Mouse (Mus musculus) hindbrain, embryonic 15.5 days (tissue): Measurements from ENCODE around the gene Mcub. TPM values are rescaled to one million over a fixed set of nuclear protein-coding genes. Genes with fewer than 3 reads are reported as not detected.

ENCODE experiments used
- ATAC-seq: fragments of 200-750 bp; cut with Nextera tagmentation; 2 replicates; pipeline ENCODE4 v1.8.0; 2017; ENCODE audit warnings: low read depth, moderate number of reproducible peaks, moderate TSS enrichment; ENCODE audit not compliant: low FRiP score
- H3K27ac ChIP-seq: fragments of 300-500 bp; sonication (generic); replicated peaks from 2 replicates; pipeline ENCODE4 v1.5.1; 2015; ENCODE audit warnings: mild to moderate bottlenecking, inconsistent platforms
- H3K27me3 ChIP-seq: fragments of 300-500 bp; sonication (generic); 2 replicates; pipeline ENCODE4 v1.6.1; 2015; ENCODE audit warnings: control low read depth, inconsistent platforms
- H3K36me3 ChIP-seq: fragments of 300-500 bp; sonication (generic); 2 replicates; pipeline ENCODE4 v1.6.1; 2015; ENCODE audit warnings: control low read depth, inconsistent platforms
- H3K4me1 ChIP-seq: fragments of 300-500 bp; sonication (generic); replicated peaks from 2 replicates; pipeline ENCODE4 v1.6.1; 2015; ENCODE audit warnings: control low read depth, inconsistent platforms
- H3K4me2 ChIP-seq: fragments of 300-500 bp; sonication (generic); 2 replicates; pipeline ENCODE4 v1.6.1; 2015; ENCODE audit warnings: moderate library complexity, mild to moderate bottlenecking, inconsistent platforms
- H3K4me3 ChIP-seq: fragments of 300-500 bp; sonication (generic); 2 replicates; pipeline ENCODE4 v1.5.1; 2015; ENCODE audit warnings: mild to moderate bottlenecking, inconsistent platforms
- H3K9ac ChIP-seq: fragments of 300-500 bp; sonication (generic); 2 replicates; pipeline ENCODE4 v1.6.1; 2015; ENCODE audit warnings: inconsistent platforms
- H3K9me3 ChIP-seq: fragments of 300-500 bp; sonication (generic); 2 replicates; pipeline ENCODE4 v1.6.1; 2016; ENCODE audit warnings: control low read depth, inconsistent platforms
- WGBS: fragments of 180-500 bp; shearing (Covaris S2); methylation state at CpG from one replicate; pipeline ENCODE4 v1.1.7; 2015; 5-methylcytosine and 5-hydroxymethylcytosine counted together
- polyA plus RNA-seq: library from polyadenylated mRNA; unstranded; fragments of >200 nt; fragmentation: Nextera tagmentation; extraction: Ambion mirVana; gene quantifications from 2 replicates; pipeline ENCODE4 v1.2.1, GENCODE M21; 2015

The Mcub gene
- polyA plus RNA-seq, 1 experiment from 2014 or later: 6.3 TPM

GRCm38 (mm10) chr3:129885577-129885976 is 84.4 kb downstream of the Mcub start:
- no peaks in the 10 kb centered on the region for H3K4me1 ChIP-seq
- no peak overlapping the region for H3K4me2 ChIP-seq
- H3K9ac ChIP-seq: no peak overlapping the region
- H3K27me3 ChIP-seq: no peaks in the 10 kb centered on the region
- no peak overlapping the region for H3K4me3 ChIP-seq
- H3K27ac ChIP-seq: no peak overlapping the region
- ATAC-seq: no peak
- peaks cover 1% of the 10 kb centered on the region; the same call in 1 of the 2 replicates for H3K36me3 ChIP-seq
- no peaks in the 10 kb centered on the region for H3K9me3 ChIP-seq
- WGBS: 93% methylated on average over 9 of the region's 9 CpGs

GRCm38 (mm10) chr3:129880925-129881593 is 88.9 kb downstream of the Mcub start:
- Histone ChIP-seq H3K27ac (no peak overlapping the region), H3K36me3 (no peaks in the 10 kb centered on the region), H3K9me3 (no peaks in the 10 kb centered on the region), H3K9ac (no peak overlapping the region), H3K27me3 (no peaks in the 10 kb centered on the region), H3K4me3 (no peak overlapping the region), H3K4me2 (no peak overlapping the region), H3K4me1 (peaks cover 13% of the 10 kb centered on the region)
- WGBS: 87% methylated on average over 8 of the region's 8 CpGs
- ATAC-seq: no peak

- 75% methylated on average over 2 of the region's 2 CpGs for WGBS
- Histone ChIP-seq H3K27ac (no peak overlapping the region), H3K9me3 (no peaks in the 10 kb centered on the region), H3K27me3 (no peaks in the 10 kb centered on the region), H3K9ac (no peak overlapping the region), H3K4me3 (no peak overlapping the region), H3K4me2 (peak overlapping the region; percentile 96), H3K36me3 (no peaks in the 10 kb centered on the region), H3K4me1 (peaks cover 13% of the 10 kb centered on the region)
- ATAC-seq: no peak
These were observed 90.1 kb downstream of the Mcub start for GRCm38 (mm10) chr3:129879913-129880312.

- Histone ChIP-seq H3K36me3 (no peaks in the 10 kb centered on the region), H3K27ac (peak overlapping the region; percentile 87), H3K9me3 (no peaks in the 10 kb centered on the region), H3K4me2 (peak overlapping the region; percentile 96), H3K27me3 (no peaks in the 10 kb centered on the region), H3K9ac (peak overlapping the region; percentile 68), H3K4me3 (peak overlapping the region; percentile 81), H3K4me1 (peaks cover 13% of the 10 kb centered on the region)
- under 1% methylated on average over 25 of the region's 25 CpGs for WGBS
- ATAC-seq: peak; percentile 59
These were observed 90.8 kb downstream of the Mcub start for GRCm38 (mm10) chr3:129879131-129879757.

- no peaks in the 10 kb centered on the region for H3K27me3 ChIP-seq
- ATAC-seq: peak; percentile 95
- H3K4me3 ChIP-seq: peak within 1 kb of the TSS; percentile 81
- H3K4me2 ChIP-seq: peak within 1 kb of the TSS; percentile 96
- H3K27ac ChIP-seq: peak within 1 kb of the TSS; percentile 87
- H3K9me3 ChIP-seq: no peaks in the 10 kb centered on the region
- no peaks in the 10 kb centered on the region for H3K36me3 ChIP-seq
- H3K9ac ChIP-seq: peak within 1 kb of the TSS; percentile 68
- H3K4me1 ChIP-seq: peaks cover 13% of the 10 kb centered on the region
- 1% methylated on average over 58 of the region's 66 CpGs for WGBS
These were observed 91.5 kb downstream of the Mcub start, which contains the start of gene Pla2g12a for GRCm38 (mm10) chr3:129878405-129879021. TSS of gene Pla2g12a (plus strand) at chr3:129878606.

- no peak for ATAC-seq
- H3K27ac ChIP-seq: no peak overlapping the region
- WGBS: 95% methylated on average over 10 of the region's 10 CpGs
- H3K27me3 ChIP-seq: no peaks in the 10 kb centered on the region
- H3K9me3 ChIP-seq: no peaks in the 10 kb centered on the region
- no peak overlapping the region for H3K4me2 ChIP-seq
- H3K36me3 ChIP-seq: no peaks in the 10 kb centered on the region
- H3K4me1 ChIP-seq: peaks cover 13% of the 10 kb centered on the region
- no peak overlapping the region for H3K4me3 ChIP-seq
- no peak overlapping the region for H3K9ac ChIP-seq
These were observed 92.7 kb downstream of the Mcub start for GRCm38 (mm10) chr3:129877327-129877726.

Other genes starting within 250 kb of the Mcub start
- gene Egf, start 214.9 kb downstream of the Mcub start, polyA plus RNA-seq: 1.4 and 2.2 TPM in 2 replicates
- gene Lrit3, start 166.2 kb downstream of the Mcub start, polyA plus RNA-seq: not detected in 2 replicates
- 0.05 and 0.33 TPM in 2 replicates for gene Rrh, start 147.6 kb downstream of the Mcub start, polyA plus RNA-seq
- 47.0 and 49.3 TPM in 2 replicates for gene Gar1, start 138.8 kb downstream of the Mcub start, polyA plus RNA-seq
- gene Cfi, start 134.3 kb downstream of the Mcub start, polyA plus RNA-seq: 0.42 and 0.75 TPM in 2 replicates
- gene Pla2g12a, start 91.6 kb downstream of the Mcub start, polyA plus RNA-seq: 37.4 and 38.1 TPM in 2 replicates
- 22.4 and 25.0 TPM in 2 replicates for gene Casp6, start 68.8 kb downstream of the Mcub start, polyA plus RNA-seq
- 29.4 and 33.3 TPM in 2 replicates for gene Sec24b, start 91.3 kb upstream of the Mcub start, polyA plus RNA-seq
- gene Col25a1, start 161.3 kb upstream of the Mcub start, polyA plus RNA-seq: 5.5 and 6.4 TPM in 2 replicates